Mouse (Mus musculus) CD4-positive, CD25-positive, alpha-beta regulatory T cell, adult 4 months (primary cell): Measurements from ENCODE around the gene Ciapin1. TPM values are rescaled to one million over a fixed set of nuclear protein-coding genes. Genes with fewer than 3 reads are reported as not detected.
"Not testable (repeated sequence)": the region's sequence is repeated elsewhere in the genome, so short reads cannot be mapped to it uniquely, and the experiment has no call there.

ENCODE experiments used
- ATAC-seq: one replicate; pipeline ENCODE4 v1.8.0; 2017
- polyA plus RNA-seq, 2 experiments: library from polyadenylated mRNA; unstranded; fragments of 100-300 nt; shearing (Covaris generic); gene quantifications; one replicate each; pipeline ENCODE4 v1.2.1; 2017

The Ciapin1 gene
- polyA plus RNA-seq, 2 experiments from 2014 or later = 79.2 to 108 TPM

DNA sequence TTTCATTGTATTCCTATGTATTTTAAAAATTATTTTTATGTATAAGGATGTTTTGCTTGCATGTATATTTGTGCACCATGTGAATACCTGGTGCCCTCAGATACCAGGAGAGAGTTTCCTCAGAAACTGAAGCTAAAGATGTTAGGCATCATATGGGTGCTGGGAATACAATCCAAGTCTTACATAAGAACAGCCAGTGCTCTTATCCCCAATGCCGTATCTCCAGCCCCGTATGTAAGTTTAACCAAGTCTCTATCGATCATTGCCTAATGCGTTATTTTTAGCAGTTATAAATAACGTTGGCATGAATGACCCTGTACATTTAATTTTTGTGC lies 18.8 kb upstream of the Ciapin1 start:
- peak; percentile 24 for ATAC-seq

- not testable (repeated sequence) for ATAC-seq
Measured at GRCm38 (mm10) chr8:94854761-94855160, 16.6 kb upstream of the Ciapin1 start.

DNA sequence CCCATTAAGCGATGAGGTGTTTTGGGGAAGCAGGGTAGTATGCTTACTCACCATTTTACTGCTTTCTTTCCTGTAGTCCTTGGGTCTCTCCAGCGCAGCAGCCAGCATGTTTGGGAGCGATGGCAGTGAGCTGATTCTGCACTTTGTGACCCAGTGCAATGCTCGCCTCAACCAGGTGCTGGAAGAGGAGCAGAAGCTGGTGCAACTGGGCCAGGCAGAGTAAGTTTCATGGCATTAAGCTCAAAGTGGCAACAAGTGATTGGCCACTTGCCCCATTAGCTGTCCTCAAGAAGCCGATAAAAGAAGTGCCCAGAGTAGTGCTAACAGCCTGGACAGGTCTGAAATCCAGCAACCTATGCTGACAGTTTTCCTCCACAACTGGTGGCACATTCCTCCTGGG lies 11.9 kb upstream of the Ciapin1 start:
- ATAC-seq = no peak

DNA sequence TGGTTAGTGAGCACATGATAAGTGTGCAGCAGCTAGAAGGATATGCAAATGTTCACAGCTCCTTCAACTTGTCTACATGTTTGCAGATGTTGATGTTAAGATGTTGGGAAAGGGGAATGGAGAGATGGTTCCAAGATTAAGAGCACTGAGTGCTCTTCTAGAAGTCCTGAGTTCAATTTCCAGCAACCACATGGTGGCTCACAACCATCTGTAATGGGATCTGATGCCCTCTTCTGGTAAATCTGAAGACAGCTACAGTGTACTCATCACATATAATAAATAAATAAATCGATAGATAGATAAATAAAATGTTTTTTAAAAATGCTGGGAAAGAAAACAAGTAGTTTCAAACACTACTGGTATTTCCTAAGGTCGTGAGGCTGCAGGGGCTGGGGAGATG lies 3.0 kb upstream of the Ciapin1 start:
- no peak for ATAC-seq

- ATAC-seq = peak; percentile 57
Measured at GRCm38 (mm10) chr8:94838600-94838999, 442 bp upstream of the Ciapin1 start.

GRCm38 (mm10) chr8:94836456-94837240 lies 1.5 kb downstream of the Ciapin1 start:
- ATAC-seq = no peak

DNA sequence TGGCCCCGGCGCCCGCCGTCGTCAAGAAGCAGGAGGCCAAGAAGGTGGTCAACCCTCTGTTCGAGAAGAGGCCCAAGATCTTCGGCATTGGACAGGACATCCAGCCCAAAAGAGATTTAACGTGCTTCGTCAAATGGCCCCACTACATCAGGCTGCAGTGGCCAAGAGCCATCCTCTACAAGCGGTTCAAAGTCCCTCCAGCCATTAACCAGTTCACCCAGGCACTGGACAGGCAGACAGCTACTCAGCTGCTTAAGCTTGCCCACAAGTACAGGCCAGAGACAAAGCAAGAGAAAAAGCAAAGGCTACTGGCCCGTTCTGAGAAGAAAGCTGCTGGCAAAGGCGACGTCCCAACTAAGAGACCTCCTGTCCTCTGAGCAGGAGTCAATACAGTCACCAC lies 2.4 kb downstream of the Ciapin1 start:
- ATAC-seq = not testable (repeated sequence)

DNA sequence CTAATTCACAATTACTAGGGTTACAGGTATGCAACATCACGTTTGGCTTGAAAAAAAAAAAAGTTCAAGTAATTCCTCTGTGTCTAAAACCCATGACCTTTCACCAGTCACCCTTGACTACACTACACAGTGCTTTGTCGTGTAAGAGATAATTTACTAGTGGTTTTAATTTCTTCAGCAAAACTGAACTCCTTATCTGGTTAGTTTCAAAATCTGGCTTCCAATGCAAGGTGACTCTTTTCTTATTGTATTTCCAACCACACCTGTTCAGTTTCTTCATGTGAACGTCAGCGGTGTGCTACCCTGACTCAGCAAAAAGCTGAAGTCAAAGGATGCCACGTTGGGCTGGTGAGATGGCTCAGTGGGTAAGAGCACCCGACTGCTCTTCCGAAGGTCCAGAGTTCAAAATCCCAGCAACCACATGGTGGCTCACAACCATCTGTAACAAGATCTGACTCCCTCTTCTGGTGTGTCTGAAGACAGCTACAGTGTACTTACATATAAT lies 4.2 kb downstream of the Ciapin1 start:
- ATAC-seq = not testable (repeated sequence)

DNA sequence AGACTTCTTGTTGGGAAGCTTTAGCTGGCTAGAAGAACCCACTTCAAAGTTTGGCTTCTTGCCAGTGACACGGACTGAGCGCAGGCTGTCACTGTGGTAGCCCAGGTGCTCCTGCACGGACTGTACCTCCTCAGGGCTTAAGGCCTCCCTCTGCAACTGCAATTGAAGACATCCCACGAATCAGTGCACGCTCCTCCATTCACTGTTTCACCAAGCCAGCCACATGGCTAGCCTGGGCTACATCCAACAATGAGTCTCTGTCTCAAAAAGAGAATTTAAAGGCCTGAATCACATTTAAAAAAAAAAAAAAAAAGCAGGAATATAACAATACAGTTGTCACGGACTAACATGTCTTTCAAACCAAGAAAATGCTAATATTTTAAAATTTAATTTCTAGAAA lies 9.9 kb downstream of the Ciapin1 start:
- no peak for ATAC-seq

DNA sequence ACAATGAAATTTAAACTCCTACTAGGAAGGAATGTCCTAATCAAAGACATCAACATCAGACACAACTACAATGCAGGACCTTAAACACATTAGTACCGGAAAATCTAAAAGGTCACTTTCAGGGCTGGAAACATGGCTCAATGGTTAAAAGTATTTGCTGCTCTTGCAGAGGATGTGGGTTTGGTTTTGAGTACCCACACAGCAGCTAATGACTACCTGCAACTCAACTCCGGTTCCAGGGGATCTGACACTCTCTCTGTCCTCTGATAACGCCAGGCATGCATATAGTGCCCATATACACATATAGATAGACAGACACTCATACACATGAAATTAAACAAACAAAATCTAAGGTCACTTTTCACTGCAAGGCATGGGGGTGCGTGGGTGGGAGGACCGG lies 11.9 kb downstream of the Ciapin1 start:
- ATAC-seq = peak; percentile 57

DNA sequence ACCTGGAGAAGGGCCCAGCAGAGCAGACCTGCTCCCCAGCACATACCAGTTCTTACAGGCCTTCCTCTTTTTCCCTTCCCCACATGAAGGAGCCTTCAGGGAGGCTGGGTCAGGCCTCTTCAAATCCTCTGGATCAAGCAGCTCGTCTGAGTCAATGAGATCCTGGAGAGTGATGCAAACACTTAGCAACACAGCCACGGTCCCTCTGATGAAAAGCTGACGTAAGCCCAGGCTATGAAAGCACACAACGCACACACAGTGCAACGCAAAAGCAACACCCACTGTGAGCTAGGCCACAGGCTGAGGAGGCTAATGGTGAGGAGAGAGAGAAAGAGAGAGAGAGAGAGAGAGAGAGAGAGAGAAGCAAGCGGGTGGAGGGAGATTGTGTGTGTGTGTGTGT lies 13.0 kb downstream of the Ciapin1 start:
- no peak for ATAC-seq

GRCm38 (mm10) chr8:94822637-94823560 lies 15.3 kb downstream of the Ciapin1 start:
- peak; percentile 46 for ATAC-seq

GRCm38 (mm10) chr8:94821381-94821780 lies 16.8 kb downstream of the Ciapin1 start:
- ATAC-seq = no peak

DNA sequence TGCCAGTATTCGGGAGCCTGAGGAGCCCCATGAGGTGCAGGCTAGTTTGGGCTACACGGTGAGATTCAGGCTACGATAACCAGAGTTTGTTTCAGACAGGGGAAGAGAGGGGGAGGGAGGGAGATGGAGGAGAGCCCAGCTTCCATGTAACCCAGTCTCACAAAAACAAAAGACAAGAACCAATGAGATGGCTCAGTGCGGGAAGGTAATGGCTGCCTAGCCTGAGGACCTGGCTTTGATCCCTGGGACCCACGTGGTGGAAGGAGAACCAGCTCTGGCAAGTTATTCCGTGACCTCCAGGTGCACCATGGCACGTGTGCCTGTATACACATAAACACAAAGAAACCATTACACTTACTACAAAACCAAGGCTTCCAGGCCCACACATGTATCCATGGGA lies 17.6 kb downstream of the Ciapin1 start:
- ATAC-seq = no peak

DNA sequence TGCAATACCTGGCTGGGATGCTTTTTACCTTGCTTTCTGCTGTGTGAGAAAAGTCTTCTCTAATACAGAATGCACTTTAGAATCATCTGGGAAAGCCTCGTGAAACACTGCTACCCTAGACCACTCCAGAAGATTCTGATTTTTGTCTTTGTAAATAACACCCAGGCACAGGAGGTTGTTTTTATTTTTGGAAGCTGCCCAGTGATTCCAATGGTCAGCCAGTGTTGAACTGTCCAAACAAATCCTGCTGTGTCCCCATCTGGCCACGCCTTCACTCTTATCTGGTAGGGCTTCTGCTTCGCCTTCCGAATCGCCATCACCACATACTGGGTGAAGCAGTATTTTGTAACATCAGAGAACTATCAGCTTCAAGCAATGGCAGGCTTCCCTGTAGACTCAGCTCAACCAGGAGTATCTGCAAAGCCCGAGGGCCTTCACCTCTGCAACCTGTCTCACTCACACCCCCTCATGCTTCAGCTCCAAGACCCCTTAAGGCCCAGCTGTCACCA lies 18.4 kb downstream of the Ciapin1 start:
- no peak for ATAC-seq

DNA sequence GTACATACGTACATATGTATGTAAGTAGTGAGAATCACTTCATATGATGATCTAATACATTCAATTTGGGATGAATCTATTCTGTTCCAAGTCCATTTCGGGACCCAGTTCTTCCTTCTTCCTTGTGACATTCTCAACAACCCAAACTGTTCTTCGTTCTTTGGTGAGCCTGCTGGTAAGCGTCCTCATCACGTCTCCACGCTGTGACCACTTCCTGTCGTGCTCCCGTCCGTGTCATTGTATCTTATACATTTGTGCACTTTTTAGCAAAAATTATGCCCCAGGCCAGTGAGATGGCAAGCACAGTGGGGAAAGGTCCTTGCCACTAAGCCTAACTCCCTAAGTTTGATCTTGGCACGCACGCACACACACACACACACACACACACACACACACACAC lies 20.2 kb downstream of the Ciapin1 start:
- ATAC-seq = peak; percentile 82

DNA sequence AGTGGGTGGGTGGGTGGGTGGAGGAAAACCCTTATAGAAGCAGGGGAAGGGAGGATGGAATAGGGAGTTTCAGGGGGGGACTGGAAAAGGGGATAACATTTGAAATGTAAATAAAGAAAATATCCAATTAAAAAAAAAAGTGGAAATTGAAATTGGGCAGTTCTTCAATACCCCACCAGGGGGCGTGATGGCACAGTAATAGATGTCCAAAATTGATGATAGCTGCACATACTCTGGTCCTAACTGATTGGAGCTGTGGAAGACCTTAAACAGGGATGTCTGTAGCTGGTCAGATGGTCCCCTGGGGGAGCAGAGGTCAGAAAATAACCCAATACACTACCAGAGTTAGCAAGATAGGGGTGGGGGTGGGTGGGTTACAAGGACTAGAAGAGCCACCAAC lies 23.6 kb downstream of the Ciapin1 start:
- ATAC-seq = no peak

DNA sequence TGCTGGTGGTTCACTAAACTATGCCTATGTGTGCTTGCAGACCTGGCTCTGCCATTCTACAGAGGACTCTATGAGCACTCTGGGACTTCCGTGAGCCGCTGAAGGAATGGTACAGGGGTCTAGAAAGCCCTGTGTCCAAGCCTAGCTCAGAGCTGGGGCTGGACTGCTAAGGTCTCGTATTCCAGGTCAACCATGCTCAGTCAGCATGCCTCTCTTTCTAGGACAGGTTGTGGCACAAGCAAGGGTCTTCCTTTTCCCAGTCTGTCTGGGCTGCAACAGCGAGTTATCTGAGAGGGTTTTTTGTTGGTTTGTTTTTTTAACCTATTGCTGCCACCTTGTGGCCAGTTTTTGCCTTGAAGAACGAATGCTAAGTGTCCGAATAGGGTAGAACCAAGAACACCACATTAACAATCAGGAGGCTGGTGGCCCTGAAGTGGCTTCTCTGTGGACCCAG lies 25.5 kb downstream of the Ciapin1 start:
- ATAC-seq = peak; percentile 78

DNA sequence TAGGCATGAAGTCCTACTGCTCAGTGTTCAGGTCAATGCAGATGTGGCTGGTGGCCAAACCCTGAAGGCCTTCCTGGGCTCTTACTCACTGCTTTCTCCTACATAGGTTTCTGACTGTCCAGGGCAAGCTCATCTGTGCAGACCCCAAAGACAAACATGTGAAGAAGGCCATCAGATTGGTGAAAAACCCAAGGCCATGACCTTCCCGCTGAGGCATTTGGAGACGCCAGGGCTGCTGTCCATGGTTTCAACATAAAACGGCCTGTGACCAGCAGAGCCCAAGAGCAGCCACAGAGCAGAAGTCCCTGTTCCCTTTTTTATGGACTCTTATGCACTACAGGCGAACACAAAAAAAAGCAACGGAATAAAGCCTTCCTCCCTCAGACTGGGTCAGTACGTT lies 26.5 kb downstream of the Ciapin1 start:
- ATAC-seq = no peak

- no peak for ATAC-seq
Measured at GRCm38 (mm10) chr8:94810855-94811254, 27.3 kb downstream of the Ciapin1 start.

DNA sequence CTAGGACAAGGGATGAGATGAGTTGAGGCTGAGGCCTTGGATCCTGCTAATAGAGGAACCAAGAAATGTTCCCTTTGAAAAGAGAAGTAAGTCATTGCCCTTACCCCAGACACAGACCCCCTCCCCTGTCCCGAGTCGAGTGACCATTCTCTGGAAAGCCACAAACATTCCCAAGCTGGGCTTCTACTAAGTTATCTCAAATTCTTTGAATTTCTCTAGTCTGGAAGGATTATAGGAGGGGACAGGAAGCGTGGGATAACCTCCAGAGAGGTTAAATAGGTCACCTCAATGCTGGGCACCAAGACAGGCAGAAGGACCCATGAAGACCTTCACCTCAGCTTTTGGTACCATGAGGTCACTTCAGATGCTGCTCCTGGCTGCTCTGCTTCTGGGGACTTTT lies 28.0 kb downstream of the Ciapin1 start, which contains the start of gene Ccl17:
TSS of gene Ccl17 (plus strand) at position 301 of the 400 bp plus-strand sequence.
- no peak for ATAC-seq

DNA sequence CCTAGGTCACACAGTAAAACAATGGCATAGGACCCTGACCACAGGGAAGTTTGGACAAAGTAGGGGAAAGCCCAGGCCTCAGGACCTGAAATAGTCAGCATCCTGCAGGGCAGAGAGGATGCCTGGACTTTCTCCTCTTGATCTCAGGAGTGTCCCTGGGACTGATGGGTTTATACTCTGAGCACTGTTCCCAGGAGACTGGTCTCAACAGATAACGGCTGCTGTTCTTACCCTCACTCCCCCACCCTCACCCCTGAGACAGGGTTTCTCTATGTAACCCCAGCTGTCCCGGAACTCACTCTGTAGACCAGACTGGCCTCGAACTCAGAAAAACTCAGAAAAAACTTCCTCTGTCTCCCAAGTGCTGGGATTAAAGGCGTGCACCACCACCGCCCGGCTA lies 29.8 kb downstream of the Ciapin1 start:
- ATAC-seq = no peak

DNA sequence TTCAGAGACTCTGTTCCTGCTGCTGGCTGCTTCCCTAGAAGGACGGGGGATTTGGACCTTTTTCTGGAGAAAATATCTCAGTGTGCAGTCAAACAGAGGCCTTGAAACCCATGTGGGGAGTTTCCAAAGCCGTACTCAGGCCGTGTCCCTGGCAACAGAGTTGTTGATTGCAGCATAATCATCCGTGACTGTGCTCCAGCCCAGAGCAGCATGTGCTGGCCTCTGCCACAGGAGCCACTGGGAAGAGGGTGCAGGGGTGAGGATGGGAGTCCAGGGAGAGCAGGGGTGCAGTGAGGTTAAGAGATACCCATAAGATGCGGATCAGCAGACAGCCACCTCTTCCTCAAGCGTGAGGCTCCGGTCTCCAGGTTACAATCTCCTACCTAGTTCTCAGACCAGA lies 30.7 kb downstream of the Ciapin1 start:
- ATAC-seq = no peak
